8 mouse cellular contexts compared by ENCODE assay signal in the genomic region with DNA sequence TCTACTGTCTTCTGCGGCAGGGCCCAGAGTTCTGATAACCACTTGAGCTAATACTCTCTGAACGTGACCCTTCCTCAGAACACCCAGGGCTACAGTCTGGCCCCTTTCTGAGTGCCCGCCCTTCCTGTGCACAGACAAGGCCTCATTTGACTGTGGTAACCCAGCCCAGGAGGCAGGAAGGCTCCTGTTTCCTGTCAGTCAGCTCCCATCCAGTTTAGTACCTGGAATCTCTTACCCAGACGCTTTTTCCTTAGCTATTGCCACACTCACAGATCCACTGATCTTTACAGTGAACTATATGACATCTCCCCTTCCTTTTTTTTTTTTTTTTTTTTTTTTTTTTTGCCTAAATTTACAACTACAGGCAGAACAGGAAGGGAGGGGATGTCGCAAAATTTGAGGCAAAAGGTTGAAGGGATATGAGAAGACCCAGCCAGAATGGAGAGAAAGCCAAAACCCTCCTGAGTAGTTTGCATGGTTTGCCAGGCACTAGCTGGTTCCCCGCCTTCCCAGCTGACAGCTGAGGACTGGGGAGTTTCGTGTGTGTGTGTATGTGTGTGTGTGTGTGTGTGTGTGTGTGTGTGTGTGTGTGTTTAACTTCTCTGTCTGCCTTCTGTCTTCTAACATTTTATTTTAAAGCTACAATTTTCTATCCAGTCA.
DNase-seq lines count a peak whose midpoint lies in the region; ATAC-seq and TF ChIP-seq lines count a peak whose summit lies in the region.

No protein-coding gene starts in this region.

- H3K9ac ChIP-seq in heart, adult 2 months (ENCODE audit: low read depth, low read length), result no peak overlapping the region
- no peak overlapping the region for H3K9ac ChIP-seq in kidney, embryonic 16.5 days (replicated peaks; ENCODE audit: low read length)

- TF ChIP-seq EP300 in heart, adult 2 months (IDR thresholded peaks at IDR 0.05; ENCODE audit: insufficient read depth, low read depth, low read length), result peak; percentile 90

- peaks cover 17% of the 10 kb centered on the region; the same call in 1 of the 2 replicates for H3K4me1 ChIP-seq in spleen, adult 2 months (ENCODE audit: control insufficient read depth, insufficient read depth, insufficient read length)
- H3K4me1 ChIP-seq in heart, adult 2 months (ENCODE audit: control insufficient read depth, insufficient read depth, low read length), result peaks cover 19% of the 10 kb centered on the region
- peaks cover 9% of the 10 kb centered on the region; the same call in 1 of the 2 replicates for H3K4me1 ChIP-seq in kidney, embryonic 16.5 days (ENCODE audit: insufficient read depth, low read length)
- peaks cover 11% of the 10 kb centered on the region; the same call in 1 of the 2 replicates for H3K4me1 ChIP-seq in hindbrain, embryonic 10.5 days (replicated peaks)

- TF ChIP-seq CTCF in spleen, adult 2 months (IDR thresholded peaks at IDR 0.05; ENCODE audit: extremely low read depth, insufficient read depth, insufficient read length, insufficient replicate concordance), result no peak
- no peak for TF ChIP-seq CTCF in heart, adult 2 months (IDR thresholded peaks at IDR 0.05)

- H3K79me2 ChIP-seq in heart, adult 2 months (replicated peaks; ENCODE audit: control insufficient read depth, insufficient read depth, low read length), result peaks cover 3% of the 10 kb centered on the region

- no peak overlapping the region for H3K4me3 ChIP-seq in spleen, adult 2 months (ENCODE audit: extremely low read depth, insufficient read depth, insufficient read length)
- no peak overlapping the region for H3K4me3 ChIP-seq in heart, adult 2 months
- no peak overlapping the region for H3K4me3 ChIP-seq in kidney, embryonic 16.5 days (ENCODE audit: low read length)
- H3K4me3 ChIP-seq in hindbrain, embryonic 10.5 days, result no peak overlapping the region

- no peak for TF ChIP-seq POLR2A in spleen, adult 2 months (IDR thresholded peaks at IDR 0.05; ENCODE audit: low read depth, low read length)
- no peak for TF ChIP-seq POLR2A in heart, adult 2 months (IDR thresholded peaks at IDR 0.05; ENCODE audit: insufficient read depth, low read depth, low read length)

- no peak overlapping the region for H3K4me2 ChIP-seq in kidney, embryonic 16.5 days (replicated peaks; ENCODE audit: low read depth, low read length)

- no peaks in the 10 kb centered on the region; the same call in 1 of the 2 replicates for H3K9me3 ChIP-seq in kidney, embryonic 16.5 days (ENCODE audit: low read length)
- no peaks in the 10 kb centered on the region for H3K9me3 ChIP-seq in hindbrain, embryonic 10.5 days

- ATAC-seq in kidney, embryonic 16.5 days (ENCODE audit: low FRiP score, low TSS enrichment), result peak; percentile 47; the same call in 1 of the 2 replicates

- peak; percentile 36 to 41 for DNase-seq in spleen, adult 2 months (ENCODE audit: low read depth in 1 of 2, low spot score in 2 of 2)
- DNase-seq in spleen, adult 12 weeks (ENCODE audit: low spot score), result no peak
- peak; percentile 50 to 76 for DNase-seq in heart, adult 2 months
- DNase-seq in lung, postnatal 36 days, result peak; percentile 70
- DNase-seq in cerebellum, adult 9-10 months, result no peak
- DNase-seq in right cerebral cortex, postnatal 25 days, result no peak
- DNase-seq in hindbrain, embryonic 10.5 days (ENCODE audit: low spot score), result no peak

- intact Hi-C loops in heart, adult 2 months (cut with DNase I), result loop anchor here (1.0 to 2.0 kb wide), 4 partner anchors 14 to 140 kb away; no protein-coding TSS in a partner anchor

- H3K36me3 ChIP-seq in spleen, adult 2 months (ENCODE audit: control insufficient read depth, insufficient read depth, low read length), result no peaks in the 10 kb centered on the region
- H3K36me3 ChIP-seq in heart, adult 2 months (ENCODE audit: control insufficient read depth, insufficient read depth, low read length), result peaks cover 9% of the 10 kb centered on the region
- no peaks in the 10 kb centered on the region for H3K36me3 ChIP-seq in kidney, embryonic 16.5 days (ENCODE audit: insufficient read depth, low read length)
- H3K36me3 ChIP-seq in hindbrain, embryonic 10.5 days, result peaks cover 10% of the 10 kb centered on the region

- WGBS in spleen, adult 2 months, result 10% methylated on average over 7 of the region's 7 CpGs
- 10% methylated on average over 7 of the region's 7 CpGs for WGBS in heart, adult 2 months
- WGBS in kidney, embryonic 16.5 days, result 29% methylated on average over 7 of the region's 7 CpGs
- 63% methylated on average over 7 of the region's 7 CpGs for WGBS in hindbrain, embryonic 10.5 days

- peak overlapping the region; percentile 74 for H3K27ac ChIP-seq in spleen, adult 2 months (ENCODE audit: insufficient read depth, low read length)
- peak overlapping the region; percentile 77 for H3K27ac ChIP-seq in heart, adult 2 months
- peak overlapping the region; percentile 54 for H3K27ac ChIP-seq in kidney, embryonic 16.5 days (ENCODE audit: low read length)
- H3K27ac ChIP-seq in hindbrain, embryonic 10.5 days, result no peak overlapping the region

- H3K27me3 ChIP-seq in spleen, adult 2 months (ENCODE audit: control insufficient read depth, insufficient read depth, low read length), result no peaks in the 10 kb centered on the region
- H3K27me3 ChIP-seq in heart, adult 2 months (ENCODE audit: control insufficient read depth, insufficient read depth, low read length), result no peaks in the 10 kb centered on the region
- no peaks in the 10 kb centered on the region for H3K27me3 ChIP-seq in kidney, embryonic 16.5 days (ENCODE audit: insufficient read depth, low read length)
- H3K27me3 ChIP-seq in hindbrain, embryonic 10.5 days (ENCODE audit: insufficient read depth, poor library complexity, severe bottlenecking), result no peaks in the 10 kb centered on the region

Comparison
In these comparisons a context has a peak if more than half of its experiments do, and no peak if none do; other contexts are left out.
1. DNase-seq: peak in spleen, adult 2 months (2 of 2), heart, adult 2 months (2 of 2) and lung, postnatal 36 days (single experiment); none in spleen, adult 12 weeks (single experiment), cerebellum, adult 9-10 months (single experiment), right cerebral cortex, postnatal 25 days (single experiment) and hindbrain, embryonic 10.5 days (single experiment).